Mouse (Mus musculus) brain, embryonic 14.5 days (tissue): ENCODE measurements at regions not wholly inside any gene's neighbourhood (a gene's known extent, or its start where the extent isn't known, plus 50 kb on each side); places are given as distances from the start of the nearest gene placed in this dataset.
A peak's percentile ranks its signal among the peaks of the same experiment; 100 is the strongest.

Experiments
- DNase-seq: peaks from one replicate; pipeline ENCODE4 v3.0.0-alpha.2; 2011; ENCODE audit warnings: low read depth
- CTCF ChIP-seq: fragments of 200-500 bp; IDR thresholded peaks from 2 replicates; pipeline ENCODE4 v1.5.1; 2012; ENCODE audit warnings: inconsistent platforms, mild to moderate bottlenecking, moderate library complexity, borderline replicate concordance; ENCODE audit not compliant: insufficient read depth, insufficient read length; ENCODE audit errors: extremely low read depth
- POLR2A ChIP-seq: fragments of 200-500 bp; IDR thresholded peaks from 2 replicates; pipeline ENCODE4 v1.6.1; 2012; ENCODE audit warnings: mild to moderate bottlenecking, inconsistent platforms, borderline replicate concordance; ENCODE audit not compliant: poor library complexity, insufficient read depth, insufficient read length, severe bottlenecking; ENCODE audit errors: extremely low read depth

DNA sequence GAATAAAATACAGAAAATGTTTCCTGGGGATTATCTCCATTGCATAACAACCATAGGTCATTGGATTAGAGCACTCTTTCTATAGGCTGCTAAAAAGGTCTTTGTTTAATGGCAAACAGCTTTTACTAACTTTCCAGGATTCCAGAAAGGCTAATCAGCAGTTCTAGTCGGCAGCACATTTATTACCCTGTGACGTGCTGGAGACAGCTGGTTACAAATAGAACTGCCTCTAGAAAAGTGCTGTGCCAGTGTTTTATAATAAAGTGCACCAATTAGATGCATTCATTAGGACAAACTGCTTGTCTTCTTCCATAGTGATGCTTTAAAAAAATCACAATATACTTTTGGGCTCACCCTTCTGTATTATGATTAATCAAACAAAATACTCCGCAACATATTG is 466.2 kb downstream of the Pabpc4l start:
- DNase-seq: peak; percentile 71
- TF ChIP-seq CTCF (no peak), POLR2A (no peak)

DNA sequence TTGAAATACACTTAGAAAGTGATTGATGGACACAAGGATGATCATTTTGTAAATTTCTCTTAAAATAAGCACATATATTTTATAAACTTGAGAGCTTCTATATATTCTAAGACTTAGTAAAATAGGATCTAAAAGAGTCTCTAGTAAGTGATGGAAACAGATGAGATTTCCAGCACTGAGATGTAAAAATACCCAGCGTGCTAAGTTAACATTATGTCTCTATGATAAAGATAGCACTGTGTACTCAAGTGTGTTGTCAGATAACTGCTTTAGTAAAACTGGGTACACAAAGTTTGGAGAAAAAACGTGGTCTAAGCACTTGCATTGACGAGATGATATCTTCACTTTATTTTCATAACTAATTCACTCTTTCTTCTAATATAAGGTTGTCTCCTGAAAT is 479.4 kb downstream of the Pabpc4l start:
- TF ChIP-seq POLR2A (no peak), CTCF (no peak)
- no peak for DNase-seq

DNA sequence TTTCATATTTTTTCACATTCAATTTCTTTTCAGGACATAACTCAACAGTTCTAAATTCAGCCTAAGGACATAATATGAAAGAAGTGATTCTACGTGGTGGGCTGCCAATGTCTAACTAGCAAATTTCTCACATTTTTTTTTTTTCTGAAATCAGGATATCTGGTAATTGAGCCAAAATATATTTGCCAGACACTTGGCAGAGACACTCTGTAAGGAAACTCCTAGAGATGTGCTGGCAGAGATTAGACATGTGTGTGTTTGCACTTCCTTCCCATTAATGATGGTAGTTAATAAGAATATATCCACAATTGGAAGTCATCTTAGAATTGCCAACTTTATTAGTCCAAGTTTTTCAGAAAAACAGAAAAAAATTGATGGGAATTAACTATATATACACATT is 513.6 kb downstream of the Pabpc4l start:
- peak; percentile 74 for DNase-seq
- no peak for TF ChIP-seq POLR2A
- no peak for TF ChIP-seq CTCF

DNA sequence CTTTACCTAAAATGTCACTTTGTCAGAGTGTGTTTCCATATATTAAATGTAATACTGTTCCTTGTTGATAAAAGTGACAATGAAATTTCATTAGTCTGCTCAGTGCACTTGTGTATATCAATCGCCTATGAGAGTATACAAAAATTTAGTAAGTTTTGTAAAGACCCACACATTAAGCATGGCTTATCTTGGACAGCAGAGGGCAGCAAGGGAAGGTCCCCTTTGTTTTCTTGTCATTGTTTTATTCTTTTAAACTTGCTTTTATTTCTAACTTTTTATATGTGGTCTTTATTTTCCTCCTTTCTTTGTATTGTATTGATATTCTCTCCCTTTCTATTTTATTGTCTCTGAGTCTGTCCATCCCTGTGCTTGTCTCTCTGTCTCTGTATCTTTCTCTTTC is 523.7 kb downstream of the Pabpc4l start:
- DNase-seq: peak; percentile 6
- TF ChIP-seq CTCF: no peak
- no peak for TF ChIP-seq POLR2A
